Mouse (Mus musculus): Measurements from ENCODE around the gene Pdilt.
"Not testable (repeated sequence)": the region's sequence is repeated elsewhere in the genome, so short reads cannot be mapped to it uniquely, and the experiment has no call there.

Gene Pdilt

DNA sequence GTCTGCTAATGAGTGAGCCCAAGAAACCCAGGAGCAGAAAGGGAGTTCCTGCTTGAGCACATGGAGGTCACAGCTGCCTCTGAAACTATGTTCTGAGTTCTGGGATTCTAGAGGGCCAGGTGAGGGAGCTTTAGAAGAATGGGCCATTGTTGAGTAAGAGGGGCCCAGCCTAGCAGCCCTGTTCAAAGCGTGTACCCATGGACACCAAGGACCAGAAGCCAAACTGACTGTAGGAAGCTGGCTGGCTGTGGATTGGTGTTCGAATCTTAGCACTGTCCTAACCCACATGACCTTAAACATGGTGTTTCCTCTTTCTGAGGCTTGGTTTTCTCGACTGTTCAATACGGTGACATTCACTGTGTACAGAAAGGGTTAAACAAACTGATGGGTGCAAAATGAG is at the start of gene Pdilt:
TSS of gene Pdilt (minus strand) at position 101 of the 400 bp plus-strand sequence.
- no peak for DNase-seq (ENCODE audit: low spot score)

DNA sequence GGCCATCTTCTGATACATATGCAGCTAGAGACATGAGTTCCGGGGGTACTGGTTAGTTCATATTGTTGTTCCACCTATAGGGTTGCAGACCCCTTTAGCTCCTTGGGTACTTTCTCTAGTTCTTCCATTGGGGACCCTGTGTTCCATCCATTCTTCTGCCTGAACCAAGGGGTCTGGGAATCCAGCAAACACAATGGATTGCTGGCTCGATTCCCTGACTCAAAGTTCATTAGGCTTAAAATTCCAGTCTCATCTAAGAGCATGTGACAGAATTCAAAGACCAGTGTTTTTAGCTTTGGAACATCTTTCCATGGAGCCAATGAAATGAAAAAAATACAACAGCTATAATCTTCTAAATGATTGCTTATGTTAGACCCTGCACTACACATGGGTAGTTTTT is 39.2 kb upstream of the Pdilt start:
- DNase-seq (ENCODE audit: low spot score) = not testable (repeated sequence)

DNA sequence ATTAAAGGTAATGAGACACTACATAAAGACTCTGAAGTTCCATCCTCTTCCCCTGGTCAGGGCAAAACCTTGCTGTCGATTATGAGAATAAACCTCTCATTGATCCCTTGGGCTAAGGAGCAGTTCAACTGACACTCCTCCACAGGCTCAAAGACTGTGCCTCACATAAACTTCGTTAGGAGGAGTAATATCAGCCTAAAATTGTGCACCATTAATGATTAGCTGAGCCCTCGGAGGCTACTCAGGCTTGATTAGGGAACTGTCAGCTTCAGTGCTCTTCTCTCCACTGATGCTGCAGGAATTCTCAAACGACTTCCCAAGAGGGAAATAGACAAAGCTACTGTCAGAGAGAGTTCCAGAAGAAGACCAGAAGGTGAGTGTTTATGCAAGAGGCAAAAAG is 38.2 kb upstream of the Pdilt start:
- no peak for DNase-seq (ENCODE audit: low spot score)

DNA sequence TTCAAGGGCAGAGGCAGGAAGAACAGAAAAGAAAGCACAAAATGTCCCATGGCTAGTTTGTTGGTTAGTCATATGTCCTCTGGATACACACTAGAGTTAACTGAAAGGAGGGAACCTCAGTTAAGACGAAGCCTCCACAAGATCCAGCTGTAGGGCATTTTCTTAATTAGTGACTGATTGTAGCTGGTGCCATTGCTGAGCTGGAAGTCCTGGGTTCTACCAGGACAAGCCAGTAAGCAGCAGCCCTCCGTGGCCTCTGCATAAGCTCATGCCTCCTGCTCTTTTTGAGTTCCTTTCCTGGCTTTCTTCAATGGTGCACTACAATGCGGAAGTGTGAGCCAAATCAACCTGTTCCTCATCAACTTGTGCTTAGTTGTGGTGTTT is 37.2 kb upstream of the Pdilt start:
- no peak for DNase-seq (ENCODE audit: low spot score)

DNA sequence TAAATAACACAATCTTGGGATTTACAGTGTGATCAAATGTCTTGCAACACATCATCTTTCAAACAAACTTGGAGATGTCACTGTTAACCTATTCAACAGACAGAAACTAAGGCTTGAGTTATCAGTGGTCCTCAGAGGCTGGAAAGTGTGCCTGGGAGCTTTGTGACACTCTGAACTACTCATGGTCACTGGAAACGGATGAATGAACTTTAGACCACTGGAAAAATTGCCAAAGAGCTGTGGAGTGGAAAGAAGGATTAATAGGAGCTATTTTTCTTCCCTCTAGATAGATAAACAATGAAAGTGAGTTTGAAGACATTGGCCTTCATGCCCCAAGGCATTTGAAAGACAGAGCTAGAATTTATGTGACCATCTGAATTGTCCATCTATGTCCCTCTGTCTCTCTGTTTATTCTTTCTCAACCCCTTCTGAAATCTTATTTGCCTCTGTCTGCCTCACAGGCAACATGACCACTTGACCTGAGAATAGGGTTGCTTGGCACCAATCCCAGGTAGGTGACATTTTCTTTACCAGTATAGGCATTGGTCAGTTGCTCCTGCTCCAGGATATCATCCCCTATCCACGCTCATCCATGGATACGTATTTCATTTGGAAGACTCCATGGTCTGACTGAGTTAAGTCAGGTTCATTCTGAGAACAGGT is 36.6 kb upstream of the Pdilt start:
- DNase-seq (ENCODE audit: low spot score) = no peak

DNA sequence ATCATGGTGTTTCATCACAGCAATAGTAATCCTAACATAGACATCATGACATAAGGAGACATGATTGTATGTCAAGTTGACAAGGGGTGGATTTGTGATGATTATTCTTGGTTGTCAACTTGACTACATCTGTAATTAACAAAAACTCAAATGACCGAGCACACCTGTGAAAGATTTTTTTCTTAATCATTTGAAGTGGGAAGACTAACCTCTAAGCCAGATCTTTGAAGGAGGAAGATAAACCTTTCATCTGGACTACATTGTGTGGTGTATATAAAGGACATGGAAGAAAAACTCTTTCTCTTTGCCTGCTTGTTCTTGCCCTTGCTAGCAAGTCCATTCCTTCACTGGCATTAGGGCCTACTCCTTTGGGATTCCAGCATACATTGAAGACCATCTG is 30.8 kb upstream of the Pdilt start, which contains the start of gene Acsm2:
TSS of gene Acsm2 (plus strand) at position 301 of the 400 bp plus-strand sequence.
- no peak for DNase-seq (ENCODE audit: low spot score)

DNA sequence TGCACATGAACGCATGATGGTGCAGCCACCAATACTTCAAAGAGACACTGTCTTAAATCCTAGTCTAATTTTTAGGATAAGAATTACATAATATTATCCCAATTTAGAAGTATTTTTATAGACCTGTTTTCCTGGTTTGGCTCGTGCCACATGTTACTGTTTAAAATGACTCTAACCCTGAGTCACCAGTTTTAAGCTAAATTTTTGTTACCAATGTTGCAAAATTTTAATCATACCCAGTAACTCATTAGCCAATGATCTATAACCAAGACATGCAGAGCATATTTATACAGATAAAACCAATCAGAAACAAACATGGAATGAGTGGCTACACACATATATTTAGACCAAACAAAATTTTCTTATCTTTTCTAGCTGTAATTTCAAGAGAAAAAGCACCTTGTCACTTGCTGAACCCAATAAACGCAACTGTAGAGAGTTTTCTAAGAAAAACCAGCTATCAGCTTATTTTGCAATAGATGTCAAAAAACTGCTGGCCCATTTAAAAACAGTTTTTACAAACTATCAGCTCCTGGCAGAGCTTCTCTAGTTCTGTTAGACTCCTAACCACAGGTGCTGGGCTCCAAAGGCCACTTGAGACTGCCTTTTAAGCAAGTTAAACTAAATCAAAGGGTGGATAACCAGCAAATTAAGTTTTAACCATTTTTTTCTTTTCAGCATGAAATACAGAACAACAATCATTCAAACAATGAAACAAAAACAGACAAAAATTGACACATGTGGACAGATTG is 27.4 kb upstream of the Pdilt start:
- no peak for DNase-seq (ENCODE audit: low spot score)

DNA sequence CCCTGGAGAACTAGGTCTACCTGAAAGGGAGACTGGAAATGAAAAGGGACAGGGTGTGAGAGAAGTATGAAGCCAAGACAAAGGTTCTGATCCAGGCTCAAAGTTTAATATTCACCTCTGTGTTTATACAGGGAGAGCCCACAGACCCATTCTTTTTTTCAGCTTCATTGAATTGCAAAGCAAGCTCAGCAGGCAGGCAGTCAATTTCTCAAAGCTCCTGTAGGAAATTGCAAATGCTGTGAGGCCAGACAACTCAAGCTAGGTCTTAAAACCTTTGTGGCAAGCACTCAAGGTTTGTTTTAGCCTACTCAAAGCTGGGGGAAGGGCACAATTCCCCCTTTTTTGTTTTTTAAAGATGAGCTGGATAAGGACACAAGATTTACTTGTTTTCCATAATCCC is 22.3 kb upstream of the Pdilt start:
- no peak for DNase-seq (ENCODE audit: low spot score)

DNA sequence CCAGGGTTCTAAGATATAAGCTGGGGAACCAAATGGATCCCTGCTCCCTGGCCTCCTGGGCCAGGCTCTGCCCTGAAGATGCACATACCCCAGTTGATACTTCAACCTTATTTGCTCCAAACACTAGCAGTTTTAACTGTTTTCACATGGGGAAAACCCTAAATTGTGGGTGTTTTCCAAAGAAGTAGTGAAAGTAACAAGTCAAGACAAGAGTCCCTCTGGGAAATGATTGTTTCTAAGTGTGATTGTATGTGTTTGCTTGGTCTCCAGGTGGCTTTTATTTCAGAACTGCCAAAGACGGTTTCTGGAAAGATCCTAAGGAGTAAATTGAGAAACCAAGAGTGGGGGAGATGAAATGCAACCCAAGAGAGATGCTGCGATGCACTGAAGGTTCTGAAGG is 19.2 kb upstream of the Pdilt start:
- DNase-seq (ENCODE audit: low spot score) = no peak

DNA sequence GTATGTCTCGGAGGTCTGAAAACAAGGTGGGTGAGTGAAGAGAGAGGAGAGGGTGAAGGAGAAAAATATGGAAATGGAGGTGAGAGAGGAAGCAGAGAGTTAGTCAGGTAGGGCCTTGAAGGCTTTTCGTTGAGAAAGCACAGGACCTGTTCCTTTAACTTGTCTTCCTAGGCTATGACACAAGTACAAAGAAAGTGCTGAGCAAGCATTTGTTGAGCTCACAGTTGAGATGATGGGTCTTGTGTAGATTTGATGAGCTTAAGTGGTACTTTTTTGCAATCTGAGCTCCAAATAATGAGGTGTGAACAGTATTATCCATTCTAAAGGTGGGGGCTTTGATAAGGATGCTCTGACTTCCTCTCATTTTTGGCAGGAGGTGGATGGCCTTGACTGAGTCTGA is 11.1 kb upstream of the Pdilt start:
- no peak for DNase-seq (ENCODE audit: low spot score)

DNA sequence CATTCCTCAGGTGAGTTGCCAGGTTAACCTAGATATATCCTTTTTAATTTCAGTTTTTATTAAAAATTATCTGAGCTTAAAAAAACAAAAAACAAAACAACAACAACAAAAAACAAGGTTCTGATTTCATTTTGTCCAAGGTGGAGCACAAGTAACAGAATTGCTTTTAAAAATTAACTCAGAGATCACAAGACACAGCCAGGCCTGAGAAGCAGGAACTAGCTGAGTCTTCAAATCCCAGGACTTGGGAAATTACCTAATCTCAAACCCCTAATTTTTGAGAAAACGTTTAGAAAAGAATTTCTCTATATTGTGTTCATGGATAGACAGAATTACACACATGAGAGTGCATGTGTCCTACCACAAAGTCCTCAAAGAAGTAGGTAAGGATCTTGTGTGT is 9.6 kb upstream of the Pdilt start:
- DNase-seq (ENCODE audit: low spot score) = no peak

DNA sequence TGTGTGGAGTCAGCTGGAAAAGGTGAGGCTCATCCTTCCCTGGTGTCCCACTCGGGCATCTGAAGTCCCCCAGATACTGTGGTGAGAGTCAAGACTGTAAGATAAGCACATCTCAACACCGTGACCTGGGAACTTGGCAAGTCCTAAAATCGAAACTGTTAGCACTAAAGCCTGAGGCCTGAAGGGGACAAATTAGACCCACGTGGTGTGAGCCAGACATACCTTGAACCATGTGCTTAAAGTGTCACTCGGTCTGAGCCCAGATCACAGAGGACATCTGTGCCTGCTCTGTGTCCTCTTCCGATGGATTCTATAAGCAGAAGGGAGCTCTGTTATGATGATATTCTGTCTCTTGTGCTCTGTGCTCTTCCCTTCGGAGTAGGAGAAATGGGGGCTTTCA is 5.3 kb upstream of the Pdilt start:
- DNase-seq (ENCODE audit: low spot score) = no peak

DNA sequence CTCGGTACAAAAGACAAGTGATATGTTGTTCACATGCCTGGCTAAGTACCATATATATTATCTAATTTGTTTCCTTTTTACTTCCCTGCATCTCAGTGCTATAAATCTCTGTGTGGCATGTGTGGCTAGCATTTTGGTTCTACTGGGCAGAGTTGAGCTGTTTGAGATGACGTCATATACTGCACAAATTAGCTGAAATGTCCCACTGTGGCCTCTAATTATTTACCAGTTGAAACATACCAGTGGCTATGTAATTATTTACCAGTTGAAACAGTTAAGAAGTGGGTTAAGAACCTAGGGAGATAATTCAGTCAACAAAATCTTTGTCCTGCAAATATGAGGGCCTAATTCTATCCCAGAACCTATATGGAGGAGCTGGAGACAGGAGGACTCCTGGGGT is 4.3 kb upstream of the Pdilt start:
- no peak for DNase-seq (ENCODE audit: low spot score)

DNA sequence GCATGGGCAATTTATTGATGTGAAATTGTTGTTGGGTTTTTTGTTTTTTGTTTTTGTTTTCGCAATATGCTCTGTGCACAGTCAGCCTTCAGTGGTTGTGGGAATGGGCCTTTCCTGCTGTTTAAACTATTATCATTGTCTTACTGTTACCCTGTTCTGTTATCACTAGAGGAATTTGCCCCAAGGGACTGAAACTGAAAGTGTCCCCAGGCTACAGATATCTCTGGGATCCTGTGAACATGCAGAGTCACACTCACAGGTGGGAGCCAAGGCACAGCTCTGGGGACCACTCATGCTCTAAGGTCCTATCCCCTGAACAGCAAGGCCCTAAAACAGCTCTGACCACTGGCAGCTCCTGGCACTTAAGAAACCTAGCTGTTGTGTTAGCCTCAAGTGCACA is 3.8 kb upstream of the Pdilt start:
- no peak for DNase-seq (ENCODE audit: low spot score)

DNA sequence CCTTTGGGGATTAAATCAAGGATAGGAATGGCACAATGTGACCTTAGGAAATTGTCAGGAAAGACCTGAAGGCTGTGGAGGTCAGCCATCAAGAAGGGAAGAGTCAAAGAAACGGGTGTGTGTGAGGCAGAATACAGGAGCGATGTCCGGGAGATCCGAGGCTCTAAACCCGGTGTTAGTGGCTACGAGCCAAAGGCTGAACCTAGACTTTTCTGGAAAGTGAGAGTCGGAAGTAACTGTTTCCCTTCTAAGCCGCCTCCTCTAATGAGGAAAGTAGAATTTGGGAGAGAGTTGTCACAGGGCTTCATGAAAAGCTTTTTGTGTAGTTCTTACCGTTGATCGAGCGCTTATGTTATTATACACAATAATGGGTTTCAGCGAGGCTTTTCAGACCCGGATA is 3.2 kb upstream of the Pdilt start:
- DNase-seq (ENCODE audit: low spot score) = no peak

DNA sequence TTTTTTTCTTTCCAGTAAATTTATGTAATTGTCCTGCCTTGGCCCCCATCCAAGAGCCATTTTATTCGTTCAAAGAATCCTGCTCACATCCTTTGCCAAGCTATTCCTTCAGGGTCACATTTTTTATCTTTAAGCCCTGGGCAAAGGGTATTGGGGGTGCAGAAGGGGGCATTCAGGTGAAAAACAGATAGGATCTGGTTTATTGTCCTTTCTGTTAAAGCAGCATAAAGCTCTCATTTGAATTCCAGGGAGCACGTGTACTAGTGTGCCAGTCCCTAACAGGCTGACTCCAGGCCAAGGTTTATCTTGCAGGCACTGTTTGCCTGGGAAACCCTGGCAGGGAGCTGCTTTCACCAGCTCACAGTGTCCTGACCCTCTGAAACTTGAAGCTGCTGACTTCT is 2.6 kb upstream of the Pdilt start:
- peak; percentile 7 for DNase-seq (ENCODE audit: low spot score)

DNA sequence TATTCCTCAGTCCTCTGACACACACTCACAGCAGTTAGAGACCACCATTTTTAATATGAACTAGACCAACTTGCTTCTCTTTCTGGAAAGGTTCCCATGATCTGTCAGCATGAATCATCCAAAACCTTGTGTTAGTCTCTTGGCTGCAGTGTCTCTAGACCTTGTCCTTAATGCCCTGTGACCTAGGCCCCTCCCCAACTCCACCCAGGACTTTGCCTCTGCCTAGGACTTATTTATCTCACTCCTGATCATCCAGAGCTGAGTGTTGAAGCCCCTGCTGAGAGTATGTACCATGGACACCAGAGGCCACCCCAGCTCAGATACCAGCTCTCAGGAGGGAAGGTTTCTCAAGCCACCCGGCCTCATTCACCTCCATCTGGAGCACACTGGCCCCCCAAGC is 904 bp downstream of the Pdilt start:
- no peak for DNase-seq (ENCODE audit: low spot score)

DNA sequence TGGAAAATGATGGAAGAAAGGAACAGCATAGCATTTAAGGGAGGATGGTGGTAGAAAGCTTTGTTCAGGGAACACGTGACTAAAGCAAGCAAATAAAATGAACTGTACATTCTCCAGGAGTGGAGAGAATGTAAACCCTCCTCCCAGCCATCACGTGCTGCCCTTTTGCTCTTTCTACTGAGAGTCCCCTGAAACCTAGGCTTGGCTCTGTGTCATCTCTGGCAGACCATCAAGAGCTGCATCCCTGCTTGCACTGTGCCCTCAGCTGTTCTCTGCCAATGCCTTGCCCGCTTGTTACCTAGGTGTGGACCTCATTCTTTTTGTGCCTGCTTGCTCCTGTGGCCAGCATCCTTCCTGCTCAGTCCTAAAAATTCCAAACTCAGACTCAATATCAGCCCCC is 1.5 kb downstream of the Pdilt start:
- no peak for DNase-seq (ENCODE audit: low spot score)

DNA sequence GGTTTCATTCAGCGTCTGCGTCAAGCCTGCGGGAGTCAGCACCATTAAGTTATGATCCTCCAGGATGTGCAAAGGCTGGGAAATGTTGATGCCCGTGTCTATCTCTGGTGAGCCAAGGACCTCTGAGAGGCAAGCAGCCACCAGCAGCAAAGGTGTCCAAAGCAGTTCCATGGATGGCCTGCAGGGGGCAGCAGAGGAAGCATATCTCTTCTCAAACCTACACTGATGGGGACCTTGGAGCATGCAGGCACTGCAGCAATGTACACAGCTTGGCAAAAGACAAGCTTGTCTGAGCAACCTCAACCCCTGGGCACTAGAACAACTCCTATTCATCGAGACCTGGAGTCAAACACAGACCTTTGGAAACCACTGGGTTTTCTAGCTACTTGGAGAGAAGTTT is 3.6 kb downstream of the Pdilt start:
- peak; percentile 60 for DNase-seq (ENCODE audit: low spot score)

DNA sequence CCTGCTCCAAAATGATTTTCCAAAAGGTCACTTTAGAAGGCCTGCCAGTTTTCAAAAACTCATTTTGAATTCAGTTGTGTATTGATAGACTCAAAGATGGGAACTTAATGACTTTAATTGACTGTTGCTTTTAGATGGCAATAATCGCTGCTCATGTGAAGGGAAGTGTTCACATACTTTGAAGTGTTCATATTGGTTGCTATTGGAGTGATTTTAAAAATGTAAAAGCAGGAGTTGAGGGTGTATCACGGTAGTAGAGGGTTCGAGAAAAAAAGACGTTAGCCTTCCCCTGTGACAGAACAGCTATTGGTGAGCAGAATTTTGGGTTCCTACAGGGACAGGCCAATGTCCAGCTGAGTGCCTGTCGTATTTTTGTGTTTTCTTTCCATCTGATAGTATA is 4.1 kb downstream of the Pdilt start, which contains the start of gene Acsm5:
TSS of gene Acsm5 (plus strand) at position 301 of the 400 bp plus-strand sequence.
- DNase-seq (ENCODE audit: low spot score) = no peak

DNA sequence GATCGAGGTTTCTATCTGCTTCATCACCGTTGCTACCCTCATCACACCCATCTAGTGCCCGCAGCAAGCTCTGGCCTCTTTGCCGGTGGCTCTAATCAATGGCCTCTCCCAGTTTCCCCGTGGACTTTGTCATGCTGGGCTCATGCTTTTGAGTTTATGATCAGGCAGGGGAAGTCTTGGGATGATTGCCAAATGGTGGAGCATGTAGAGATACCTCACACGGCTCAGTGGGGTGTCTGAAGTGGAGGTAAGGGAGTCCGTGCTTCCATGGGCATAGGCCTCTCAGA is 7.1 kb downstream of the Pdilt start:
- no peak for DNase-seq (ENCODE audit: low spot score)

DNA sequence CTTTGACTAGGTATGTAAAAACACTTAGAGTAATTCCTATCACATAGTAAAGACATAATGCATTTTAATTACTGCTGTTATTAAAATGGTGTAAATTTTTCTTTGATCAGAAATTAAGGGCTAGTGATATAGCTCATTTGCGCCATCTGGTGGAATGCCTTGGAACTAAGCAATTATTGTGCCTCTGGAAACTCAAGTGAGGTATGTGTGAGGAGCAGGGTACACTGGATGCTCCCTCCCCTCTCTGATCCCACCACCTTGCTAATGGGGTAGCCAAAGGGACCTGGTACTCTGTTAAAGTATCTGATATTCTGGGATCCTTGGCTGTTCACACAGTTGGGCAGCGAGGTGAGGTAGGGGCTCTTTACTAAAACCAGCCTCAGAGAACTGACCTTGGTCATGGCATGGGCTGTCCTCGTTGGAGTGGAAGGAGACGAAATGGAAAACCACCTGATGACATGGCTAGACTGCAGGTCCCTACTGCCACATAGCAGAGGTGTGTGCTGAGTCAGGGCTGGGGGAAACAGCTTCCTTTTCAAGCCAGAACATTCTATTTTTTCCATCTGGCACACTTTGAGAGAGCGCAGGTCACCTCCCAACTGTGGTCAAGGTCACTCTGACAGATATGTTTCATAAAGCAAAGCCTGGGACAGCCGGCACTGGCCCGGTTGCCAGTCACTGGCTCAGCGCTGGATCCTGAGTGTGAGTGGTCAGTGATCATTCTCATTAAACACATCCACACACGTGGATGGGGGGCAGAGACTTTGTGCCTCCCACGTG is 7.6 kb downstream of the Pdilt start:
- peak; percentile 24 for DNase-seq (ENCODE audit: low spot score)

DNA sequence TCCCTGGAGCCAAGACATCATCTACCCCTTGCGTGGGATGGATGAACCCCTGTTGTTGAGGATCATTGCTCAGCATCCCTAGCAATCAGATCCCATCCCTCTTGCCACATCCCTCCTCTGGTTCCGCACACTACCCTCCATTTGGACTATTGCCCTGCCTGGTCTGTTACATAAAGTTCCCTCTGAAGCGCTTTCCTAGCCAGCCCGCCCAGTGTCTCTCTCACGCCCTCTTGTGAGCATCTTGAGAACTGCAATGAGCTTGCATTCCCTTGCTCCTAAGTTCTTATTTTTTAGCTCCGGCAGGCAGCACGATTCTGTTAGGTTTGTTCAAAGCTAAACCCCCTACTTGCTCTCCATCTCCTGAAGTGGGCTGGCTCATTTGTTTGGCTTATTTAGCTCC is 10.2 kb downstream of the Pdilt start:
- peak; percentile 7 for DNase-seq (ENCODE audit: low spot score)
